Mouse (Mus musculus) heart, postnatal 14 days (tissue): ENCODE measurements around the gene Nek5. TPM values are rescaled to one million over a fixed set of nuclear protein-coding genes. Genes with fewer than 3 reads are reported as not detected.

ENCODE experiments used
- DNase-seq, 2 experiments: peaks; one replicate each; pipeline ENCODE4 v3.0.0; 2021 to 2022
- intact Hi-C: fragments of 180-260 bp; cut with DNase I; formaldehyde crosslinking; loops from one replicate; pipeline ENCODE4 v1.15.1; 2025
- total RNA-seq, 2 experiments: library from RNA; stranded (reverse); gene quantifications; 2 replicates each; pipeline ENCODE4 v1.2.3; 2021

Nek5 gene
- total RNA-seq, 2 experiments from 2014 or later = 0.29 TPM; not detected in 1

- DNase-seq = no peak
- intact Hi-C loops = no loop called here
Measured at GRCm38 (mm10) chr8:22107020-22107419, 17.8 kb downstream of the Nek5 start.

GRCm38 (mm10) chr8:22091568-22091967 lies 33.3 kb downstream of the Nek5 start:
- DNase-seq = peak in 1 of 2 experiments; percentile 11
- intact Hi-C loops = loop anchor here (5.0 kb wide), 1 partner anchor 99 kb away; no protein-coding TSS in a partner anchor

- intact Hi-C loops = no loop called here
- no peak for DNase-seq
Measured at GRCm38 (mm10) chr8:22089226-22089625, 35.6 kb downstream of the Nek5 start.

DNA sequence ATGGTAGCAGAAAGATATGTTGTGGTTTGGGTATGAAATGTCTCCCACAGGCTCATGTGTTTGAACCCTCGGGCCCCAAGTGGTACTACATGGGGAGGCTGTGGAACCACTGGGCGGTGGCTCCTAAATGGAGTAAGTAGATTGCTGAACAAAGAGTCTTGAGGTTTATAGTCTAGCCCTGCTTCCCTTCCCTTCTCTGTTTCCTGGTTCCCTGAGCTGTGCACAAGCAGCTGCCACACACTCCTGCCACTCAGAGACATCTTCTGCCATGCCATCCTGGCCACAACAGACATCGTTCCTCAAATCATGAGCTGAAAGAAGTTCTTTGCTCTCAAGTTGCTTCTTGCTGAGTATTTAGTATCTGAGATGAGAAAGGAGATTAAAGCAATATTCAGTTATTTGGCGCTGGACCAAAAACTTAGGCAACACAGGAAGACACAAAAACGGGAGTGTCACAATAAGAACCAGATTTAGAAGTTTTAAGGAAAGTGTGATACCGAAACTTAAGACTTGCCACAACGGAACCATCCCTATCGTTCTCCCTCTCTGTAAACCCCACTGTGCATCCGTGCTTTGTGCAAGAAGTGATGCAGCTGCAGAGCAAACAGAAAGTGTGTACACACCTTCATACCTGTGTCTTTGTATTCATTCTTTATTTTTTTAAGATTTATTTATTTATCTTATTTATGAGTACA lies 45.4 kb downstream of the Nek5 start:
- intact Hi-C loops = no loop called here
- DNase-seq = no peak

GRCm38 (mm10) chr8:22061126-22061525 lies 63.7 kb downstream of the Nek5 start:
- intact Hi-C loops = loop anchor here (5.0 to 10.0 kb wide), 2 partner anchors 106 to 324 kb away; partner anchors contain the start of gene Nek3
- DNase-seq = no peak

DNA sequence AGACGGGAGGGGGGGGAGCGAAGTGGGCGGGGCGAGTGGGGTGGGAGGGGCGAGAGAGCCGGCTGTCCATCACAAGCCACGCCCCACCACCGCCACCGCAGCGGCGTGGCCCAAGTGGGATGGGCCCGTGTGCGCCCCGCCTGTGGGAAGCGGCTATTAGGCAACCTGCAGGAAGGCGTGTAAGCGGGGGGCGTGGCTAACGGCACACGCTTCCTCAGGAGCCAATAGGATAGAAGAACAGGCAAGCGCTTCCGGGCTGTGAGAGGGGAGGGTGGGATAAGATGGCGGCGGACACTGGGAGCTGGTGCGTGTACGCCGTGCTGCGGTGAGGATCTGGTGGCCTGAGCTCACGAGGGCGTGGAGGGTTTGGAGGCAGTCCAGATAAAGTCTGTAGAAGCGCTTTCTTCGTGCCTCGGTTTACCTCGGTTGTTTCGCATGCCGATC lies 64.4 kb downstream of the Nek5 start, which contains the start of gene Alg11:
TSS of gene Alg11 (plus strand) at position 276 of the 444 bp plus-strand sequence.
- DNase-seq = peak; percentile 96
- intact Hi-C loops = loop anchor here (5.0 to 10.0 kb wide), 2 partner anchors 107 to 324 kb away; partner anchors contain the start of gene Nek3

- intact Hi-C loops = loop anchor here (5.0 to 10.0 kb wide), 2 partner anchors 107 to 325 kb away; partner anchors contain the start of gene Nek3
- no peak for DNase-seq
Measured at GRCm38 (mm10) chr8:22059821-22060445, 64.9 kb downstream of the Nek5 start, which contains the start of gene Atp7b. TSS of gene Atp7b (minus strand) at chr8:22060305.

DNA sequence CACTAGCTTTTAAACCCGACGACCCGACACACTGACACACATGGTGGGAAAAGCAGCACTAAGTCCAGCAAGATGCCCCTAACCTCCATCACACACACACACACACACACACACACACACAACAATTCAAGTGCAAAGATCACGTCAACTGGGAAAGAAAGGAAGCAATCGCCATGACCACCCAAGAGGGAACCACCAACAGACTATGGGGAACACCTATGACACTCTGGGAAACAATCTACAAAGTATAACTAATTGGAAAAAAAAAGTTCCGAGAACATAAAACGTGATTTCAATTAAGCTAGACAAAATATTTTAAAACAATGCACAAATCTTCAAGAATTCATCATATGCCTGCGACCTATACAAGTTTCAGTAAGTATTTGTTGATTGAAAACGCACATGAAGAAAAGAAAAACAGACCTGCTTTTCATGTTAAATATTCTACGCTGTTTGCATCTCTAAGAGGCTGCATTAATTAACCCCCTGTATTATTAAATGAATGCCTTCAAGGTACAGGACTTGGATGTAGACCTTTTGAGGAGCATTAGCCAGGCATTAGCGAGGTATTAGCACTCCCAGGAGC lies 65.6 kb downstream of the Nek5 start:
- intact Hi-C loops = no loop called here
- DNase-seq = no peak

DNA sequence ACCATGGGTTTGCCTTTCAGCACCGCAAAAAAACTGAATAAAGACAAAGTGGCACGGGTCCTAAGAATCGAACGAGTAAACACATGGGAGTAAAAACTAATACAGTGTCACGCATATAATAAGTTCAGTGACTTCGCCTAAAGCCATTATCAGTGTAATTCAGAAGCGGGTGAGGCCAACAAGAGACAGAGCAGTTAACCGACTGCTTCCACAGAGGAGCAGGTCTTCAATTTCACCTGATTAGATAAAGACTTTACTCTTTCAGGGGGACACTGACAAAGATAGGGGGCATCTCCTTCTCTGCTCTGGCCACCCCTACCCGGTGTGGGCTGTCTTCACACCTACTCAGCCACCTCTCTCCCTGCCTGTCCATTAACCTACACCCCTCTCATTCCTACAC lies 66.5 kb downstream of the Nek5 start:
- DNase-seq = no peak
- intact Hi-C loops = no loop called here

- intact Hi-C loops = no loop called here
- DNase-seq = no peak
Measured at GRCm38 (mm10) chr8:22056850-22057249, 68.0 kb downstream of the Nek5 start.

- intact Hi-C loops = no loop called here
Measured at GRCm38 (mm10) chr8:22055492-22055877, 69.4 kb downstream of the Nek5 start.

DNA sequence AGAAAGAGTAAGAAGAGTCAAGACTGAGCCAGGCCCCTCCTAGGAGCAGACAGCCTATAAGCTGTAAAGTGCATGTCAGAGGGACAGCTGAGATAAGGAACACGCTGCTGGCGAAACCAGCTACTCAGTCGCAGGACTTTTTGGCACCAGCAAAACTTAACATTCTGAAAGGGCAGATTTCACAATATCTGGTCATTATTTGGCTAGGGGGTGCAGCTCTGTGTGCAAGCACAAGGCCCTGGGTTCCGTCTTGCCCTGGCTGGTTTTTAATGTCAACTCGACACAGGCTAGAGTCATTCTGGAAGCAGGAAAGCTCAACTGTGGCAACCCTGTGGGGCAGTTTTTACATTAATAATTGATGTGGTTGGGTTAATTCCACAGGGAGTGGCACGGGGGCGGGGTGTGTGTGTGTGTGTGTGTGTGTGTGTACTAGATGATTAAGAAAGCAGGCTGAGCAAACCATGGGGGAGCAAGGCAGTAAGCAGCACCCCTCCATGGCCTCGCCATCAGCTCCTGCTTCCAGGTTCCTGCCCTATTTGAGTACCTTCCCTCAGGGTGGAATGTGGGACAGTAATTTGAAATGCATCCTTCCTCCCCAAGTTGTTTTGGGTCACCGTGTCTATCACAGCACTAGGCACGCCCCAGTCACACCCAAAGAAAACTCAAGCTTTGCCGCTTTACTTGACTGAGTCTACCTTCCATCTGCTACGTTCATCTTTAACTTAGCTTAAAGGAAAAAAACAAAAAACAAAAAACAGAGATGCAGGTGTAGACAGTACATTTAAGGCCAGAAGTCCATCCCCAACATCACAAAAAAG lies 70.0 kb downstream of the Nek5 start:
- intact Hi-C loops = no loop called here
- no peak for DNase-seq

More at GRCm38 (mm10) chr8:22055492-22055877, 69.4 kb downstream of the Nek5 start:
- DNase-seq = no peak

DNA sequence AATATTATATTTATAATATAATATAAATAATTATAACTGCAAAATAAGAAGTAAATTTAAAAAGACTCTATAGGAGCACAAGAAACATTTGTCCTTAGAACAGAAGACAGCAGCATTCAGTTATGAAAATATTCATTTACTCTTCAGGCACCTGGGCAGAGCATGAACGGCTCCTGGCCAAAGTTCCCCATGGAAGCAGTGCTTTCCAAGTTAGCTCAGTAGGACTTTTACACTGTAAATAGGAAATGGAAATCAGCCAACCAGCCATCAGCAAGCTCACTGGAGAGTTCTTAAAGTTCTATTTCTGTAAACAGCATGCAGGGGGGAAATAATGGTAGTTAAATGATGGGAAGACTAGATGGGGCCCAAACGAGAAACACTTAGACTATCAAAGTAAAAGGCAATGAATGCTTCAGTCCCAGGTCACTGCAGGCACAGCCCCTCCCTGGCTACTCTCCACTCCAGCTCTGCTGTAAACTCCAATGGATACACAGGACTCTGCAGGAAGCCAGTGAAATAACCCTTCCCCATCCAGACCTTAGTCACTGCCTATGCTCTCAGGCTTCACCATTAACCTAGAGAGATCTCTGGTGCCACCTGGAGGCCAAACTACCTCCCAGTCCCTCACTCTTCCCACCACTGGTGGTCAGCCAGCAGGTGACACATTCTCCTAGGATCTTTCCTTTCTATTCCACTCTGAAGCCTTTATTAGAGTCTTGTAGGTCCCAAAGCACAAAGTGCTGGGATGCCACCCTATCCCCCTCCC lies 77.0 kb downstream of the Nek5 start:
- DNase-seq = peak; percentile 42 to 61
- intact Hi-C loops = no loop called here

GRCm38 (mm10) chr8:22043706-22044105 lies 81.1 kb downstream of the Nek5 start:
- intact Hi-C loops = loop anchor here (5.0 kb wide), 1 partner anchor 51 kb away; no protein-coding TSS in a partner anchor
- no peak for DNase-seq

GRCm38 (mm10) chr8:22042515-22042914 lies 82.3 kb downstream of the Nek5 start:
- no peak for DNase-seq
- intact Hi-C loops = loop anchor here (5.0 kb wide), 1 partner anchor 50 kb away; no protein-coding TSS in a partner anchor

DNA sequence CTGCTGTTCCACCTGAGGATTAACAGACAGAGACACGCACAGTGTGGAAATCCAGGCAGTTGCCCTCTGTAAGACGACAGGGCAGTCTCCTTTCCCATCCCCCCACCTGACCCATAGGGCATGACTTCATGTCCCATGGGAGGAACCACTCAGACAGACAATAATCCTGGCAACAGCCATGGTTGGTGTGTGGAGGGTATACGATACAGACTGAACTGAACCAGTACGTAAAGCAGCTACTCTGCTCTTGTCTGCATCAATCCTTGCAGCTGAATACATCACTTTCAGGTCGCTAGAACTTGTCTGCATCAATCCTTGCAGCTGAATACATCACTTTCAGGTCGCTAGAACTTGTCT lies 84.7 kb downstream of the Nek5 start:
- intact Hi-C loops = loop anchor here (5.0 kb wide), 1 partner anchor 48 kb away; no protein-coding TSS in a partner anchor
- no peak for DNase-seq

GRCm38 (mm10) chr8:22039468-22040152 lies 85.2 kb downstream of the Nek5 start:
- no peak for DNase-seq
- intact Hi-C loops = loop anchor here (5.0 kb wide), 1 partner anchor 47 kb away; no protein-coding TSS in a partner anchor

DNA sequence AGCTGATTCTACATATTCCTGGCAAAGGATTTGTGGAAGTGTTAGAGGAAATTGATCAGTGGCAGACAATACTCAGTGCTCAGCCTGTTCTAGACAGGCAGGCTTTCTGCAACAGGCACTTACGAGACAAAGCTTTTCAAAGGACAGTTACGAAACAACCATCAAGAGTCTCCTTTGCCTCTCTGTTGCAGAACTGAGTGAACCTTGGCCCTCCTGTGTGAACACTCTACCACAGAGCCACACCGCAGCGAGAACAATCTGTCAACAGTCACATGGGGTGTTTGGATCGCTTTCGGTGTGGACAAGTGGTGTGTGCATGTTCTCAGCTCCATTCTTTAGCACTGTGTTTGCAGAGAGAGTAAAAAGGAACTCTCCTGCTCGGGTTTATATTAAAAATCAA lies 87.8 kb downstream of the Nek5 start:
- no peak for DNase-seq
- intact Hi-C loops = no loop called here

DNA sequence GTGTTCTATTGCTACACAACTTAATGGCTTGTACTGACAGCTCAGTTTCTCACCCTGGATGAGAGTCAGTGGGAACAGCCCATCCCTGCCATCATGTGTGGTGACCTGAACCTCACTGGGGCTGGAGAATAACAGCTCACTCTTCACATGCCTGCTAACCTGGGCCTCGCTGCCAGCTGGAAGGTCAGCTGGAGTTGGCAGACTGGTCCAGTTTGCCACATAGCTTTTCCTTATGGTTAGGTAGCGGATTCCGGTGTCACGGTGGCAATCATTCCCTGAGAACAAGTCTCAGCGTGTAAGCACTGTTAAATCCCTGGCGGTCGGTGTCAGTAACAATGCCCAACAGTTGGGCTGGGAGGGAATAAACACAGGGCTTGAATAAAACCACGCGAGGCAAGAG lies 88.7 kb downstream of the Nek5 start:
- intact Hi-C loops = no loop called here
- no peak for DNase-seq
